Mouse (Mus musculus) embryonic facial prominence, embryonic 13.5 days (tissue): ENCODE data around the gene Gpd1. TPM values are rescaled to one million over a fixed set of nuclear protein-coding genes. Genes with fewer than 3 reads are reported as not detected.

ENCODE experiments used
- polyA plus RNA-seq: library from polyadenylated mRNA; unstranded; fragments of >200 nt; fragmentation: Nextera tagmentation; extraction: Ambion mirVana; gene quantifications from 2 replicates; pipeline ENCODE4 v1.2.1, GENCODE M21; 2015

Gene Gpd1
- polyA plus RNA-seq, 1 experiment from 2014 or later = 0.37 TPM

Other genes starting within 250 kb of the Gpd1 start
- 16.3 and 17.3 TPM in 2 replicates for gene Bcdin3d, start 242.8 kb upstream of the Gpd1 start, polyA plus RNA-seq
- gene Faim2, start 189.3 kb upstream of the Gpd1 start, polyA plus RNA-seq = 0.14 and 0.50 TPM in 2 replicates
- gene Aqp2, start 138.5 kb upstream of the Gpd1 start, polyA plus RNA-seq = not detected in 2 replicates
- 0.24 and 1.2 TPM in 2 replicates for gene Aqp5, start 126.7 kb upstream of the Gpd1 start, polyA plus RNA-seq
- not detected in 2 replicates for gene Aqp6, start 116.1 kb upstream of the Gpd1 start, polyA plus RNA-seq
- gene Racgap1, start 65.9 kb upstream of the Gpd1 start, polyA plus RNA-seq = 131 and 132 TPM in 2 replicates
- gene Asic1, start 47.1 kb upstream of the Gpd1 start, polyA plus RNA-seq = 3.3 and 4.2 TPM in 2 replicates
- gene Smarcd1, start 15.4 kb upstream of the Gpd1 start, polyA plus RNA-seq = 55.0 and 73.1 TPM in 2 replicates
- gene Gm17349, start 12.0 kb upstream of the Gpd1 start, polyA plus RNA-seq = not detected in 2 replicates
- gene Cox14, start 8.1 kb downstream of the Gpd1 start, polyA plus RNA-seq = 144 and 179 TPM in 2 replicates
- 70.8 and 71.5 TPM in 2 replicates for gene Cers5, start 55.4 kb downstream of the Gpd1 start, polyA plus RNA-seq
- 98.4 and 105 TPM in 2 replicates for gene Lima1, start 157.9 kb downstream of the Gpd1 start, polyA plus RNA-seq
- gene Fam186a, start 249.5 kb downstream of the Gpd1 start, polyA plus RNA-seq = 0.13 TPM in 1 of 2 replicates, not detected in the other